ENCODE assay signal across 8 mouse cellular contexts in the genomic region with DNA sequence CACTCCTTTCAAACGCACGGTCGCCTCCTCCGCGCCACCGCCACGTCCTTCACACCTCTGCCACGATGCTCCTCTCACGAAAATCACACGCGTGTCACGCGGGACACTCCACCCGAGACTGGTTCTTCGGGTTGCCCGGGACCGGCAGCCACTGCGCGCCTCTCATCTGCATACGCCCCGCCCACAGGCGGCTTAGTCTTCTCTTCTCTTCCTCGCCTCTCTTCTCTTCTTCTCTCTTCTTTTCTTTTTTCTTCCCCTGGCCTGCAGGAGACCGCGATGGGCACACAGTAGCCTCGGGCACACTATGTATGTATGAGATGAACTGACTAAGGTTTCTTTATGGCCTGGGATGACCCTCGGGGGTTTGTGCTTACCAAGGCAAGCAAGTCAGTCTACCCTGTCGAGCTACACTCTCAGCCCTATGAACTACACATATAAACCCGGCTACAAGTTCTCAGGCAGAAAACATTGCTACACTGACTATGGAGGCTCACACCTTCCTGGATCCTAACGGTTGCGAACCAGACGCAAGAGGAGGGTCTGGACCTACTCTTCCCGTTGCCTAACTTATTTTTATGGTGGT. TPM values are rescaled to one million over a fixed set of nuclear protein-coding genes. Genes with fewer than 3 reads are reported as not detected.
DNase-seq lines count a peak whose midpoint lies in the region; ATAC-seq lines count a peak whose summit lies in the region.
"Not testable (repeated sequence)": the region's sequence is repeated elsewhere in the genome, so short reads cannot be mapped to it uniquely, and the experiment has no call there.

No protein-coding gene starts in this region.

- H3K9ac ChIP-seq in forebrain, embryonic 13.5 days; heart, embryonic 15.5 days; limb, embryonic 12.5 days (replicated peaks); neural tube, embryonic 14.5 days (replicated peaks; ENCODE audit: low read depth, low read length): not testable (repeated sequence)

- not testable (repeated sequence) for H3K4me2 ChIP-seq in forebrain, embryonic 13.5 days; neural tube, embryonic 14.5 days (ENCODE audit: low read depth, low read length)
- H3K4me2 ChIP-seq in heart, embryonic 15.5 days: 0 out of 2 replicates have a peak overlapping the region, but pooled peaks have one; percentile 37
- peak overlapping the region; percentile 32; the same call in 1 of the 2 replicates for H3K4me2 ChIP-seq in limb, embryonic 12.5 days

- not testable (repeated sequence) for H3K9me3 ChIP-seq in forebrain, embryonic 13.5 days (replicated peaks); heart, embryonic 15.5 days (replicated peaks); limb, embryonic 12.5 days; neural tube, embryonic 14.5 days (ENCODE audit: control insufficient read depth, low read length)

- H3K36me3 ChIP-seq in forebrain, embryonic 13.5 days (ENCODE audit: poor library complexity, severe bottlenecking); heart, embryonic 15.5 days; limb, embryonic 12.5 days; neural tube, embryonic 14.5 days (ENCODE audit: control insufficient read depth, insufficient read depth, low read length): not testable (repeated sequence)

- peak; percentile 72 for ATAC-seq in forebrain, embryonic 13.5 days
- ATAC-seq in heart, embryonic 15.5 days (replicated peaks; ENCODE audit: insufficient number of reproducible peaks, insufficient read depth, low FRiP score, low read depth): peak; percentile 41
- ATAC-seq in limb, embryonic 12.5 days (ENCODE audit: insufficient number of reproducible peaks, insufficient read depth, low FRiP score, low TSS enrichment, low read depth): peak; percentile 21
- peak; percentile 64 for ATAC-seq in neural tube, embryonic 14.5 days (ENCODE audit: low read depth)

- WGBS in forebrain, embryonic 13.5 days: 0% methylated on average over 10 of the region's 33 CpGs
- under 1% methylated on average over 12 of the region's 33 CpGs for WGBS in heart, embryonic 15.5 days
- WGBS in limb, embryonic 12.5 days: 2% methylated on average over 12 of the region's 33 CpGs
- 0% methylated on average over 9 of the region's 33 CpGs for WGBS in neural tube, embryonic 14.5 days

- H3K27ac ChIP-seq in forebrain, embryonic 13.5 days; heart, embryonic 15.5 days; limb, embryonic 12.5 days; neural tube, embryonic 14.5 days (ENCODE audit: low read depth, low read length): not testable (repeated sequence)

- H3K4me3 ChIP-seq in forebrain, embryonic 13.5 days; neural tube, embryonic 14.5 days (ENCODE audit: low read depth, low read length): not testable (repeated sequence)
- peak overlapping the region; percentile 24; the same call in 1 of the 2 replicates for H3K4me3 ChIP-seq in heart, embryonic 15.5 days
- H3K4me3 ChIP-seq in limb, embryonic 12.5 days (replicated peaks): 0 out of 2 replicates have a peak overlapping the region, but pooled peaks have one; percentile 21

- DNase-seq in B cell, adult 2 months: peak; percentile 44 to 53
- DNase-seq in cerebellum, adult 9-10 months: peak; percentile 67
- DNase-seq in kidney, adult 11 months: peak; percentile 31
- peak; percentile 10 for DNase-seq in lung, postnatal 36 days

- H3K4me1 ChIP-seq in forebrain, embryonic 13.5 days; heart, embryonic 15.5 days (replicated peaks); limb, embryonic 12.5 days (replicated peaks); neural tube, embryonic 14.5 days (ENCODE audit: control insufficient read depth, insufficient read depth, low read length): not testable (repeated sequence)

- H3K27me3 ChIP-seq in forebrain, embryonic 13.5 days; heart, embryonic 15.5 days; limb, embryonic 12.5 days; neural tube, embryonic 14.5 days (ENCODE audit: control insufficient read depth, insufficient read depth, low read length): not testable (repeated sequence)

RNA-seq across cellular contexts. Expression of a gene that starts 43.1 kb away (rescaled TPM):
- 89.6 and 106 TPM in 2 replicates for polyA plus RNA-seq in forebrain, embryonic 13.5 days (2015; fragmentation: Nextera tagmentation; extraction: Ambion mirVana)
- polyA plus RNA-seq in heart, embryonic 15.5 days (2015; fragmentation: Nextera tagmentation; extraction: Ambion mirVana): 47.8 and 50.6 TPM in 2 replicates
- polyA plus RNA-seq in limb, embryonic 12.5 days (2016; fragmentation: Nextera tagmentation; extraction: Ambion mirVana): 63.0 and 73.3 TPM in 2 replicates
- polyA plus RNA-seq in neural tube, embryonic 14.5 days (2014; fragmentation: Nextera tagmentation; extraction: Ambion mirVana): 77.2 and 83.9 TPM in 2 replicates

RNA-seq across cellular contexts. Expression of a gene that starts 56.8 kb away (rescaled TPM):
- 180 and 195 TPM in 2 replicates for polyA plus RNA-seq in forebrain, embryonic 13.5 days (2015; fragmentation: Nextera tagmentation; extraction: Ambion mirVana)
- 96.4 and 116 TPM in 2 replicates for polyA plus RNA-seq in heart, embryonic 15.5 days (2015; fragmentation: Nextera tagmentation; extraction: Ambion mirVana)
- polyA plus RNA-seq in limb, embryonic 12.5 days (2016; fragmentation: Nextera tagmentation; extraction: Ambion mirVana): 200 and 211 TPM in 2 replicates
- 130 and 174 TPM in 2 replicates for polyA plus RNA-seq in neural tube, embryonic 14.5 days (2014; fragmentation: Nextera tagmentation; extraction: Ambion mirVana)

Comparison
In these comparisons a context has a peak if more than half of its experiments do, and no peak if none do; other contexts are left out.
1. DNase-seq: peak in every context shown above with its lines; median percentile 67 in cerebellum, adult 9-10 months; 48 in B cell, adult 2 months; 31 in kidney, adult 11 months; 10 in lung, postnatal 36 days.
2. ATAC-seq: peak in every context shown above with its lines; median percentile 72 in forebrain, embryonic 13.5 days; 64 in neural tube, embryonic 14.5 days; 41 in heart, embryonic 15.5 days; 21 in limb, embryonic 12.5 days.